Mouse (Mus musculus) midbrain, postnatal 0 days (tissue): ENCODE measurements around the gene Adamtsl1. TPM values are rescaled to one million over a fixed set of nuclear protein-coding genes. Genes with fewer than 3 reads are reported as not detected.

Source experiments
- ATAC-seq: fragments of 200-750 bp; cut with Nextera tagmentation; 2 replicates; pipeline ENCODE4 v1.8.0; 2017; ENCODE audit warnings: moderate number of reproducible peaks, mild to moderate bottlenecking, moderate TSS enrichment, moderate library complexity; ENCODE audit not compliant: low FRiP score
- DNase-seq: peaks from one replicate; pipeline ENCODE4 v3.0.0-alpha.2; 2015; ENCODE audit warnings: low spot score
- H3K27ac ChIP-seq: fragments of 300-500 bp; sonication (generic); 2 replicates; pipeline ENCODE4 v1.5.1; 2014; ENCODE audit warnings: low read depth, mild to moderate bottlenecking, low read length, mixed read lengths
- H3K27me3 ChIP-seq: fragments of 300-500 bp; sonication (generic); 2 replicates; pipeline ENCODE4 v1.6.1; 2014; ENCODE audit warnings: low read length, control low read depth, mixed read lengths; ENCODE audit not compliant: insufficient read depth
- H3K36me3 ChIP-seq: fragments of 300-500 bp; sonication (generic); 2 replicates; pipeline ENCODE4 v1.6.1; 2014; ENCODE audit warnings: low read length, control low read depth, mixed read lengths; ENCODE audit not compliant: insufficient read depth
- H3K4me1 ChIP-seq: fragments of 300-500 bp; sonication (generic); 2 replicates; pipeline ENCODE4 v1.6.1; 2014; ENCODE audit warnings: mild to moderate bottlenecking, control low read depth, antibody characterized with exemption, low read length, mixed read lengths; ENCODE audit not compliant: insufficient read depth
- H3K4me2 ChIP-seq: fragments of 300-500 bp; sonication (generic); 2 replicates; pipeline ENCODE4 v1.6.1; 2014; ENCODE audit warnings: low read depth, mild to moderate bottlenecking, low read length, mixed read lengths; ENCODE audit not compliant: poor library complexity, severe bottlenecking
- H3K4me3 ChIP-seq: fragments of 300-500 bp; sonication (generic); 2 replicates; pipeline ENCODE4 v1.5.1; 2014; ENCODE audit warnings: low read depth, mild to moderate bottlenecking, low read length, moderate library complexity
- H3K9ac ChIP-seq: fragments of 300-500 bp; sonication (generic); replicated peaks from 2 replicates; pipeline ENCODE4 v1.6.1; 2014; ENCODE audit warnings: mild to moderate bottlenecking, low read length, moderate library complexity, mixed read lengths; ENCODE audit not compliant: poor library complexity, severe bottlenecking
- H3K9me3 ChIP-seq: fragments of 300-500 bp; sonication (generic); 2 replicates; pipeline ENCODE4 v1.6.1; 2016; ENCODE audit warnings: low read length, control low read depth
- CTCF ChIP-seq: IDR thresholded peaks from 2 replicates; pipeline ENCODE4 v1.5.1; 2016; ENCODE audit warnings: antibody characterized with exemption, mild to moderate bottlenecking
- WGBS: fragments of 180-500 bp; shearing (Covaris S2); extraction: QIAGEN DNeasy Blood & Tissue Kit; methylation state at CpG from one replicate; pipeline ENCODE4 v1.1.7; 2014; 5-methylcytosine and 5-hydroxymethylcytosine counted together
- polyA plus RNA-seq: library from polyadenylated mRNA; unstranded; fragments of >200 nt; fragmentation: Nextera tagmentation; extraction: Ambion mirVana; gene quantifications from 2 replicates; pipeline ENCODE4 v1.2.1, GENCODE M21; 2015
- total RNA-seq: library from RNA; depleted of rRNA; stranded (reverse); fragments of >200 nt; gene quantifications from 2 replicates; pipeline ENCODE4 v1.2.3, GENCODE M21; 2014

The Adamtsl1 gene
- total and polyA plus RNA-seq, 2 experiments from 2014 or later, result 4.9 to 7.3 TPM

- H3K4me1 ChIP-seq, result no peaks in the 10 kb centered on the region
- H3K4me3 ChIP-seq, result no peak overlapping the region
- TF ChIP-seq CTCF, result no peak
- no peaks in the 10 kb centered on the region for H3K27me3 ChIP-seq
- no peak overlapping the region for H3K4me2 ChIP-seq
- WGBS, result 39% methylated on average over 5 of the region's 5 CpGs
- H3K9me3 ChIP-seq, result no peaks in the 10 kb centered on the region
- H3K36me3 ChIP-seq, result no peaks in the 10 kb centered on the region
- DNase-seq (no peak), ATAC-seq (no peak)
- no peak overlapping the region for H3K27ac ChIP-seq
- no peak overlapping the region for H3K9ac ChIP-seq
Observed at GRCm38 (mm10) chr4:86006596-86006995, 492.6 kb downstream of the Adamtsl1 start.

- DNase-seq, result no peak
- Histone ChIP-seq H3K4me2 (no peak overlapping the region), H3K27ac (no peak overlapping the region), H3K27me3 (no peaks in the 10 kb centered on the region), H3K4me1 (no peaks in the 10 kb centered on the region), H3K36me3 (no peaks in the 10 kb centered on the region), H3K4me3 (no peak overlapping the region), H3K9ac (no peak overlapping the region), H3K9me3 (no peaks in the 10 kb centered on the region)
- ATAC-seq, result no peak
- 91% methylated on average over 3 of the region's 3 CpGs for WGBS
- no peak for TF ChIP-seq CTCF
Observed at GRCm38 (mm10) chr4:86013640-86014039, 499.7 kb downstream of the Adamtsl1 start.

DNA sequence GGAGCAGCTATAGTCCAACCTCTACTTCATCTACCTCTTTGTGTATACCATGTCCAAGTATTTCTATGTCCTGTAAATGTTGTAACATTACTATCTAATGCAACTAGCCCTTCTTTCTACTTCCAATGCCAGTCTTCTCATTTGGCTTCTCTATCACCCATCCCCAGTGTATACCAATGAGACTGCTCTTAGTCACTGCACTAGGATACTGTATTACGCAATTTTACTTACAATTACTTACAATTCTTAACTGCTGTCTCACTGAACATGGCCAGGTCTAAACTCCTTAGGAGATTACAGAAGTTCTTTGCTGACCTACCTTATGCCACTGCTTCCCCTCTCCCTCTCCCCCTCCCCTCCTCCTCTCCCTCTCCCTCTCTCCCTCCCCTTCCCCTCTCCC, 505.0 kb downstream of the Adamtsl1 start:
- no peak for TF ChIP-seq CTCF
- ATAC-seq, result no peak
- no peak for DNase-seq
- Histone ChIP-seq H3K27me3 (no peaks in the 10 kb centered on the region), H3K27ac (no peak overlapping the region), H3K9ac (no peak overlapping the region), H3K9me3 (no peaks in the 10 kb centered on the region), H3K4me1 (0 out of 2 replicates have a peak, but pooled peaks cover 4% of the 10 kb centered on the region), H3K4me2 (no peak overlapping the region), H3K36me3 (no peaks in the 10 kb centered on the region), H3K4me3 (no peak overlapping the region)
- 89% methylated on average over 1 of the region's 1 CpGs for WGBS

DNA sequence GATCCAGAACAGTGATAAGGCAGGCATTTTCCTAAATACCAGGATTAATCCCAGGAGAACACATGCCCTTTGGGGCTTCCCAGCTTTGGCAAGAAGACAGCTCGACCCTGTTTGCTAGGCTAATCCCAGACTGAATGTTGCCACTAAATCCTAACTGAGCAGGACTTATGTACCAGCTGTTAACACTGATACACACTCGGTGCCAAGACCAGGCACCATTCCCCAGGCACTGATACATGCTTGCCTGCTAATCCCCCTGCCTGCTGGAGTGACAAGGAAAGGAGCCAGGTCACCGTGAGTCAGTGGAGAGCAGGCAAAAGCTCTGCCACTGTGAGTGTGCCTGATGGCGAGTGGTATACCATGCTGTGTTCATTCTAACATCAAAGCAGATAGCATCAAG, 505.6 kb downstream of the Adamtsl1 start:
- 14% methylated on average over 4 of the region's 4 CpGs for WGBS
- H3K36me3 ChIP-seq, result no peaks in the 10 kb centered on the region
- H3K27ac ChIP-seq, result no peak overlapping the region
- no peak for TF ChIP-seq CTCF
- ATAC-seq, result peak; percentile 71
- H3K4me1 ChIP-seq, result 0 out of 2 replicates have a peak, but pooled peaks cover 4% of the 10 kb centered on the region
- no peaks in the 10 kb centered on the region for H3K9me3 ChIP-seq
- H3K27me3 ChIP-seq, result no peaks in the 10 kb centered on the region
- peak; percentile 82 for DNase-seq
- H3K4me2 ChIP-seq, result no peak overlapping the region
- no peak overlapping the region for H3K9ac ChIP-seq
- no peak overlapping the region for H3K4me3 ChIP-seq

DNA sequence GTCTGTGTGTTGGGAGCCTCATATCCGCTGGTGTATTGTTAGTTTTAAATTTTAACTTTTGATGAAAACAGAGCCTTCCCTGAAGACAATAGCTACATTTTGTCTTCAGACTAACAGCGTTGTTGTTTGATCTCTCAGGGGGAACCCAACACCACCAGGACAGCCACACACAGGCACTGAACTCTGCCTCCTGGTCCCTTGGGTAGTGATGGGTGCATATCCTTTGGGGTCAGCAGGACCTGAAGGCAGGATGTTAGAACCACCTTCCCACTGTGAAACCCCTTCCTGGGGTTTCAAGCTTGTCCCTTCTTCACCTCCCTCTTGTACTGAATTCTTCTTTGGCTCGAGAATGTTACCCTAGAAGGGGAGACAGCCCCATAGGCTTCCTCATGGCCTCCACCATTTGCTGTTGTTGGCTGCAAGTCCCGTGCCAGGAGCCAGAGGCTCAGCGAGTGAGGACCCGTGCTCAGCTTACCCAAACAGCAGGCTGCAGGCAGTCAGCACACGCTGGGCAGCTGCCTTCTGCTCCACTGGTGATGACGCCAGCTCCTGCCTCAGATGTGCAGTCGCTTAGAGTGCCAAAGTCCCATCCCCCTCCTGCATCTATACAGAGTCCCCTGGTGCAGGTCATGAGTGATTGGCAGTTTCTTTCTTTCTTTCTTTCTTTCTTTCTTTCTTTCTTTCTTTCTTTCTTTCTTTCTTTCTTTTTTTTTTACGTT, 506.6 kb downstream of the Adamtsl1 start:
- DNase-seq (peak; percentile 86), ATAC-seq (peak; percentile 82)
- no peaks in the 10 kb centered on the region for H3K27me3 ChIP-seq
- 0 out of 2 replicates have a peak, but pooled peaks cover 4% of the 10 kb centered on the region for H3K4me1 ChIP-seq
- TF ChIP-seq CTCF, result no peak
- no peak overlapping the region for H3K9ac ChIP-seq
- no peak overlapping the region for H3K4me2 ChIP-seq
- no peaks in the 10 kb centered on the region for H3K9me3 ChIP-seq
- H3K4me3 ChIP-seq, result no peak overlapping the region
- no peaks in the 10 kb centered on the region for H3K36me3 ChIP-seq
- WGBS, result 31% methylated on average over 10 of the region's 10 CpGs
- no peak overlapping the region for H3K27ac ChIP-seq

- Histone ChIP-seq H3K27ac (no peak overlapping the region), H3K4me2 (no peak overlapping the region), H3K27me3 (no peaks in the 10 kb centered on the region), H3K9ac (no peak overlapping the region), H3K4me1 (0 out of 2 replicates have a peak, but pooled peaks cover 4% of the 10 kb centered on the region), H3K4me3 (no peak overlapping the region), H3K36me3 (no peaks in the 10 kb centered on the region), H3K9me3 (no peaks in the 10 kb centered on the region)
- ATAC-seq (0 out of 2 replicates have a peak, but pooled peaks have one; percentile 39), DNase-seq (peak; percentile 71)
- 45% methylated on average over 8 of the region's 8 CpGs for WGBS
- TF ChIP-seq CTCF, result peak; percentile 78
Observed at GRCm38 (mm10) chr4:86024573-86025160, 510.7 kb downstream of the Adamtsl1 start.
